ENCODE assay signal across 8 mouse cellular contexts in genomic region chr9:61370889-61371754, GRCm38 (mm10). TPM values are rescaled to one million over a fixed set of nuclear protein-coding genes. Genes with fewer than 3 reads are reported as not detected.
A peak's percentile ranks its signal among the peaks of the same experiment; 100 is the strongest.
DNase-seq lines count a peak whose midpoint lies in the region; ATAC-seq and TF ChIP-seq lines count a peak whose summit lies in the region.

No protein-coding gene starts in this region.

- no peaks in the 10 kb centered on the region for H3K9me3 ChIP-seq in E14TG2a.4 (ENCODE audit: low read length)
- no peaks in the 10 kb centered on the region for H3K9me3 ChIP-seq in forebrain, embryonic 15.5 days
- no peaks in the 10 kb centered on the region for H3K9me3 ChIP-seq in lung, embryonic 14.5 days (ENCODE audit: low read depth, low read length)

- peak overlapping the region; percentile 78 for H3K4me3 ChIP-seq in E14TG2a.4 (replicated peaks; ENCODE audit: low read length)
- H3K4me3 ChIP-seq in forebrain, embryonic 15.5 days, result peak overlapping the region; percentile 89
- H3K4me3 ChIP-seq in lung, embryonic 14.5 days (ENCODE audit: low read depth, low read length), result peak overlapping the region; percentile 93
- peak overlapping the region; percentile 57 for H3K4me3 ChIP-seq in olfactory bulb, adult 2 months (ENCODE audit: insufficient read depth, low read depth, low read length)
- H3K4me3 ChIP-seq in thymus, adult 2 months (ENCODE audit: control insufficient read depth, insufficient read depth, low read length), result peak overlapping the region; percentile 58

- H3K4me1 ChIP-seq in E14TG2a.4 (replicated peaks; ENCODE audit: low read depth, low read length), result peaks cover 71% of the 10 kb centered on the region
- peaks cover 54% of the 10 kb centered on the region for H3K4me1 ChIP-seq in forebrain, embryonic 15.5 days
- H3K4me1 ChIP-seq in lung, embryonic 14.5 days (ENCODE audit: insufficient read depth), result peaks cover 49% of the 10 kb centered on the region
- H3K4me1 ChIP-seq in olfactory bulb, adult 2 months (ENCODE audit: control insufficient read depth, insufficient read depth, low read length), result peaks cover 18% of the 10 kb centered on the region
- H3K4me1 ChIP-seq in thymus, adult 2 months (replicated peaks; ENCODE audit: control insufficient read depth, insufficient read depth, low read length), result peaks cover 23% of the 10 kb centered on the region

- TF ChIP-seq CTCF in E14TG2a.4 (conservative IDR thresholded peaks at IDR 0.05; ENCODE audit: low read length), result no peak
- TF ChIP-seq CTCF in lung, embryonic 14.5 days (IDR thresholded peaks at IDR 0.05; ENCODE audit: low read depth), result no peak
- no peak for TF ChIP-seq CTCF in olfactory bulb, adult 2 months (IDR thresholded peaks at IDR 0.05; ENCODE audit: insufficient read depth, low read depth, low read length)
- no peak for TF ChIP-seq CTCF in thymus, adult 2 months (IDR thresholded peaks at IDR 0.05; ENCODE audit: borderline replicate concordance, control insufficient read depth, extremely low read depth, insufficient read depth, low read length, poor library complexity)

- H3K9ac ChIP-seq in forebrain, embryonic 15.5 days (replicated peaks), result peak overlapping the region; percentile 64
- peak overlapping the region; percentile 73 for H3K9ac ChIP-seq in lung, embryonic 14.5 days

- DNase-seq in heart, postnatal 10 days, result peak; percentile 70 to 77
- peak; percentile 50 to 71 for DNase-seq in layer of hippocampus, adult 18-20 months (ENCODE audit: low spot score in 2 of 2)
- DNase-seq in lung, embryonic 14.5 days, result peak; percentile 82
- DNase-seq in thymus, adult 2 months, result peak; percentile 63

- ATAC-seq in cerebellum, adult (ENCODE audit: insufficient number of reproducible peaks, low FRiP score, low TSS enrichment), result peak; percentile 11; the same call in 1 of the 2 replicates
- peak; percentile 27 for ATAC-seq in forebrain, embryonic 15.5 days (replicated peaks)
- ATAC-seq in lung, embryonic 14.5 days (ENCODE audit: insufficient read depth), result peak; percentile 6; the same call in 1 of the 2 replicates

- peak overlapping the region; percentile 96 for H3K27ac ChIP-seq in forebrain, embryonic 15.5 days (replicated peaks)
- H3K27ac ChIP-seq in lung, embryonic 14.5 days (ENCODE audit: low read depth), result peak overlapping the region; percentile 93
- H3K27ac ChIP-seq in olfactory bulb, adult 2 months (ENCODE audit: insufficient read depth, low read depth, low read length), result peak overlapping the region; percentile 87
- peak overlapping the region; percentile 69 for H3K27ac ChIP-seq in thymus, adult 2 months (ENCODE audit: control insufficient read depth, insufficient read depth, low read length)

- WGBS in forebrain, embryonic 15.5 days, result under 1% methylated on average over 66 of the region's 66 CpGs
- under 1% methylated on average over 66 of the region's 66 CpGs for WGBS in lung, embryonic 14.5 days
- 1% methylated on average over 66 of the region's 66 CpGs for WGBS in olfactory bulb, adult 2 months
- under 1% methylated on average over 66 of the region's 66 CpGs for WGBS in thymus, adult 2 months

- peaks cover 19% of the 10 kb centered on the region for H3K36me3 ChIP-seq in E14TG2a.4 (ENCODE audit: insufficient read depth, low read length)
- H3K36me3 ChIP-seq in forebrain, embryonic 15.5 days, result no peaks in the 10 kb centered on the region
- peaks cover 11% of the 10 kb centered on the region for H3K36me3 ChIP-seq in lung, embryonic 14.5 days (ENCODE audit: insufficient read depth)
- peaks cover 3% of the 10 kb centered on the region; the same call in 1 of the 2 replicates for H3K36me3 ChIP-seq in thymus, adult 2 months (ENCODE audit: control insufficient read depth, insufficient read depth, low read length)

- intact Hi-C loops in heart, postnatal 10 days (cut with DNase I), result loop anchor here (5.0 kb wide), 2 partner anchors 154 to 326 kb away; no protein-coding TSS in a partner anchor

- H3K4me2 ChIP-seq in forebrain, embryonic 15.5 days (replicated peaks), result peak overlapping the region; percentile 97
- peak overlapping the region; percentile 99 for H3K4me2 ChIP-seq in lung, embryonic 14.5 days

- TF ChIP-seq POLR2A in olfactory bulb, adult 2 months (IDR thresholded peaks at IDR 0.05; ENCODE audit: insufficient read depth, low read depth, low read length), result peak; percentile 6; the same call in 1 of the 2 replicates
- TF ChIP-seq POLR2A in thymus, adult 2 months (IDR thresholded peaks at IDR 0.05; ENCODE audit: control insufficient read depth, extremely low read depth, insufficient read depth, low read length, poor library complexity), result no peak

- peaks cover 22% of the 10 kb centered on the region for H3K27me3 ChIP-seq in E14TG2a.4 (ENCODE audit: insufficient read depth, low read length)
- peaks cover 8% of the 10 kb centered on the region; the same call in 1 of the 2 replicates for H3K27me3 ChIP-seq in forebrain, embryonic 15.5 days
- H3K27me3 ChIP-seq in lung, embryonic 14.5 days (ENCODE audit: insufficient read depth, low read length), result peaks cover 6% of the 10 kb centered on the region; the same call in 1 of the 2 replicates
- H3K27me3 ChIP-seq in thymus, adult 2 months (ENCODE audit: control insufficient read depth, insufficient read depth, low read length), result peaks cover 4% of the 10 kb centered on the region; the same call in 1 of the 2 replicates

RNA-seq across cellular contexts. Expression of gene Tle3, which starts 1.0 kb away (rescaled TPM):
- 39.9 and 40.9 TPM in 2 replicates for polyA plus RNA-seq in forebrain, embryonic 15.5 days (2015; fragmentation: Nextera tagmentation; extraction: Ambion mirVana)
- total RNA-seq in heart, postnatal 10 days (2021), result 10 to 100 TPM; 26.9 to 27.4 TPM
- total RNA-seq in layer of hippocampus, adult 18-20 months (2021), result 10 to 100 TPM; 58.1 to 59.7 TPM
- 28.7 and 32.5 TPM in 2 replicates for polyA plus RNA-seq in lung, embryonic 14.5 days (2014; fragmentation: Nextera tagmentation; extraction: Ambion mirVana)
- not detected in 2 replicates for polyA plus RNA-seq in olfactory bulb, adult 2 months (2012; ENCODE audit: insufficient read depth, insufficient read length, low replicate concordance, missing spikeins)
- 205 and 254 TPM in 2 replicates for polyA plus RNA-seq in thymus, adult 2 months (2012; rRNA removed)

Comparison
In these comparisons a context has a peak if more than half of its experiments do, and no peak if none do; other contexts are left out.
1. Peak in every context shown above with its lines: DNase-seq, ATAC-seq, H3K4me3 ChIP-seq and H3K27ac ChIP-seq.